Mouse (Mus musculus) heart, embryonic 13.5 days (tissue): ENCODE results near the gene Tpsg1. TPM values are rescaled to one million over a fixed set of nuclear protein-coding genes. Genes with fewer than 3 reads are reported as not detected.

Source experiments
- ATAC-seq: fragments of 200-750 bp; cut with Nextera tagmentation; 2 replicates; pipeline ENCODE4 v1.8.0; 2017; ENCODE audit warnings: moderate TSS enrichment; ENCODE audit not compliant: insufficient number of reproducible peaks, low FRiP score, low TSS enrichment; ENCODE audit errors: extremely low read depth
- H3K27ac ChIP-seq: fragments of 300-500 bp; sonication (generic); replicated peaks from 2 replicates; pipeline ENCODE4 v1.5.1; 2015; ENCODE audit warnings: moderate library complexity, mild to moderate bottlenecking, inconsistent platforms
- H3K27me3 ChIP-seq: fragments of 300-500 bp; sonication (generic); replicated peaks from 2 replicates; pipeline ENCODE4 v1.6.1; 2015; ENCODE audit warnings: mild to moderate bottlenecking, inconsistent platforms
- H3K36me3 ChIP-seq: fragments of 300-500 bp; sonication (generic); 2 replicates; pipeline ENCODE4 v1.6.1; 2015; ENCODE audit warnings: mild to moderate bottlenecking, inconsistent platforms
- H3K4me1 ChIP-seq: fragments of 300-500 bp; sonication (generic); 2 replicates; pipeline ENCODE4 v1.6.1; 2015; ENCODE audit warnings: inconsistent platforms
- H3K4me2 ChIP-seq: fragments of 300-500 bp; sonication (generic); 2 replicates; pipeline ENCODE4 v1.6.1; 2015; ENCODE audit warnings: inconsistent platforms, mild to moderate bottlenecking, moderate library complexity
- H3K4me3 ChIP-seq: fragments of 300-500 bp; sonication (generic); 2 replicates; pipeline ENCODE4 v1.5.1; 2015; ENCODE audit warnings: moderate library complexity, mild to moderate bottlenecking, inconsistent platforms
- H3K9ac ChIP-seq: fragments of 300-500 bp; sonication (generic); 2 replicates; pipeline ENCODE4 v1.6.1; 2015; ENCODE audit warnings: inconsistent platforms, mild to moderate bottlenecking, moderate library complexity
- H3K9me3 ChIP-seq: fragments of 300-500 bp; sonication (generic); 2 replicates; pipeline ENCODE4 v1.6.1; 2016; ENCODE audit warnings: inconsistent platforms
- WGBS: fragments of 180-500 bp; shearing (Covaris S2); methylation state at CpG from one replicate; pipeline ENCODE4 v1.1.7; 2015; ENCODE audit warnings: mixed read lengths; 5-methylcytosine and 5-hydroxymethylcytosine counted together
- polyA plus RNA-seq: library from polyadenylated mRNA; unstranded; fragments of >200 nt; fragmentation: Nextera tagmentation; extraction: Ambion mirVana; gene quantifications from 2 replicates; pipeline ENCODE4 v1.2.1, GENCODE M21; 2015

The Tpsg1 gene
- 0.78 TPM in 1 of 2 replicates, not detected in the other for polyA plus RNA-seq

GRCm38 (mm10) chr17:25368973-25369372, at the start of gene Tpsg1:
TSS of gene Tpsg1 (plus strand) at chr17:25369273.
- Histone ChIP-seq H3K4me2 (no peak within 1 kb of the TSS), H3K27me3 (peaks cover 25% of the 10 kb centered on the region), H3K9ac (no peak within 1 kb of the TSS), H3K36me3 (no peaks in the 10 kb centered on the region), H3K27ac (no peak within 1 kb of the TSS), H3K4me1 (no peaks in the 10 kb centered on the region), H3K9me3 (no peaks in the 10 kb centered on the region), H3K4me3 (no peak within 1 kb of the TSS)
- WGBS = 70% methylated on average over 3 of the region's 3 CpGs
- ATAC-seq = no peak

DNA sequence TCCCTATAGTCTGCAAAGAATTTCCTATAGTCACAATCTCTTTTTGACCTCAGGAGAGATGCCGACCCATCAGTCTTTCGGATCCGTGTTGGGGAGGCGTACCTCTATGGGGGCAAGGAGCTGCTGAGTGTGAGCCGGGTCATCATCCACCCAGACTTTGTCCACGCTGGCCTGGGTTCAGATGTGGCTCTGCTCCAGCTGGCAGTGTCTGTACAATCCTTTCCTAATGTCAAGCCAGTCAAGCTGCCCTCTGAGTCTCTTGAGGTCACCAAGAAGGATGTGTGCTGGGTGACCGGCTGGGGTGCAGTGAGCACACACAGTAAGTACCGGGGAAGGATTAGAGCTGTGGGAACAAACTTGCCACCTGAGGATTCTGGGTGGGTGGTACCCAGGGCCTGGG, 48.3 kb upstream of the Tpsg1 start:
- 85% methylated on average over 8 of the region's 8 CpGs for WGBS

GRCm38 (mm10) chr17:25322930-25323329, 46.1 kb upstream of the Tpsg1 start:
- Histone ChIP-seq H3K36me3 (no peaks in the 10 kb centered on the region), H3K9ac (no peak overlapping the region), H3K4me1 (no peaks in the 10 kb centered on the region), H3K9me3 (no peaks in the 10 kb centered on the region), H3K27me3 (peaks cover 39% of the 10 kb centered on the region; the same call in 1 of the 2 replicates), H3K4me2 (no peak overlapping the region), H3K4me3 (no peak overlapping the region), H3K27ac (no peak overlapping the region)
- ATAC-seq = no peak
- WGBS = 14% methylated on average over 2 of the region's 2 CpGs

More for the DNA sequence above, 48.3 kb upstream of the Tpsg1 start:
- Histone ChIP-seq H3K9me3 (no peaks in the 10 kb centered on the region), H3K4me1 (no peaks in the 10 kb centered on the region), H3K27ac (no peak overlapping the region), H3K36me3 (no peaks in the 10 kb centered on the region), H3K27me3 (peaks cover 39% of the 10 kb centered on the region; the same call in 1 of the 2 replicates), H3K9ac (no peak overlapping the region), H3K4me3 (no peak overlapping the region), H3K4me2 (no peak overlapping the region)
- no peak for ATAC-seq

DNA sequence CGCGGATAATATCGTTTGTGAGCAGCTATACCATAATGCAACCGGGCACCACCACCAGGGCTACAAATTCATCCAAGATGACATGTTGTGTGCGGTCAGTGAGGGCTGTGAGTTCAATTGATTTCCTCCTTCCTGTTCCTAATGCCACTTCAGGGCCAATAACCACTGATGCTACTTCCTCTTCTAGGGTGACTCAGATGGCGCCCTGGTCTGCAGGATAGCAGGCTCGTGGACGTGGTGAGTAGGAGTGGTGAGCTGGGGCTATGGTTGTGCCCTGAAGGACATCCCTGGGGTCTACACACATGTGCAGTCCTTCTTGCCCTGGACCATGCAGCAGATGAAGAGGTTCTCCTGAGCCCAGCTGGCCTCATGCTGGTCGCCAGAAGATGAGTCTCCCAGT, 36.8 kb upstream of the Tpsg1 start:
- no peak for ATAC-seq
- H3K27me3 ChIP-seq = peaks cover 62% of the 10 kb centered on the region
- no peaks in the 10 kb centered on the region for H3K4me1 ChIP-seq
- H3K9me3 ChIP-seq = no peaks in the 10 kb centered on the region
- H3K9ac ChIP-seq = no peak overlapping the region
- H3K36me3 ChIP-seq = no peaks in the 10 kb centered on the region
- no peak overlapping the region for H3K4me2 ChIP-seq
- H3K27ac ChIP-seq = no peak overlapping the region
- no peak overlapping the region for H3K4me3 ChIP-seq
- WGBS = 59% methylated on average over 9 of the region's 9 CpGs

DNA sequence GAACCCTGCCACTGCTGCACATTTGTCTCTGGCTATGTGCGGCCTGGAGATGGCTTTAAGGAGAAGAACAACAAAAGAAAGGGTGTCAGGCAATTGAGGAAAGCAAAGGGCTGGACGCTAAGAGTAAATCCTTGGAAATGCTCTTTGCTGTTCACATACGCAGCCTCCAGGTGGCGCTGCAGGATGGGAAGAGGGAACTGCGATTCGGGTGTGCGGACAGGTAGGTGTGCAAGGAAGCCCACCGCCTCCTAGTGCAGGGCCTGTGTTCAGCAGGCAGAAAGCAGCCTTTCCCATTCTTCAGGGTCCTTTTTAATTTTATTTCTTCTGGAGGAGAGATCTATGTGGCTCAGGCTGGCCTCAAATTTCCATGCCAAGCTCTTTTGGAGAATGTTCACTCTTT, 35.1 kb upstream of the Tpsg1 start:
- WGBS = 1% methylated on average over 8 of the region's 8 CpGs
- Histone ChIP-seq H3K36me3 (no peaks in the 10 kb centered on the region), H3K9me3 (no peaks in the 10 kb centered on the region), H3K4me2 (no peak overlapping the region), H3K4me1 (no peaks in the 10 kb centered on the region), H3K4me3 (no peak overlapping the region), H3K9ac (no peak overlapping the region), H3K27me3 (peaks cover 59% of the 10 kb centered on the region), H3K27ac (no peak overlapping the region)
- no peak for ATAC-seq

DNA sequence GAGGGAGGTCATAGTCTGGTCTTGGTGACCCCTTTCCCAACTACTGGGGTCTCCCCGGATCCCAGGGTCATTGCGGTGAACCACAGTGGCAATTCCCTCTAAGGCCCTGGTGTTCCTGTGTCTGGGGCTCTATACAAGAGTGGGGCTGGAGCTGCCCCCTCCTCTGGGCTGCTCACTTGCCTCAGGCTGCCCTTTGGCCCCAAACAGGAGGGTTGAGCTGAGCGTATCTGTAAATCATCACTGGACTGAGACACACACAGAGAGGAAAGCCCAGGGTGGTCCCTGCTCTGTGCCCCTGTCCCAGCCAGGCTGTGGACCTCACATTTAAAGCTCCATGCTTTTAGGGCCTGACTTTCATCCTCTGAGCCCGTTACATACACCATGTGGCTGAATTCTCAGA, 30.9 kb upstream of the Tpsg1 start:
- H3K27me3 ChIP-seq = peaks cover 21% of the 10 kb centered on the region
- no peak overlapping the region for H3K27ac ChIP-seq
- no peaks in the 10 kb centered on the region for H3K36me3 ChIP-seq
- ATAC-seq = no peak
- 79% methylated on average over 4 of the region's 4 CpGs for WGBS
- no peaks in the 10 kb centered on the region for H3K9me3 ChIP-seq
- H3K4me3 ChIP-seq = no peak overlapping the region
- no peak overlapping the region for H3K9ac ChIP-seq
- H3K4me1 ChIP-seq = no peaks in the 10 kb centered on the region
- no peak overlapping the region for H3K4me2 ChIP-seq

GRCm38 (mm10) chr17:25340003-25340402, 29.1 kb upstream of the Tpsg1 start:
- WGBS = 77% methylated on average over 6 of the region's 6 CpGs
- H3K27ac ChIP-seq = no peak overlapping the region
- ATAC-seq = no peak
- no peak overlapping the region for H3K4me2 ChIP-seq
- no peaks in the 10 kb centered on the region for H3K4me1 ChIP-seq
- peaks cover 7% of the 10 kb centered on the region; the same call in 1 of the 2 replicates for H3K27me3 ChIP-seq
- H3K9ac ChIP-seq = no peak overlapping the region
- H3K9me3 ChIP-seq = no peaks in the 10 kb centered on the region
- no peak overlapping the region for H3K4me3 ChIP-seq
- H3K36me3 ChIP-seq = no peaks in the 10 kb centered on the region

GRCm38 (mm10) chr17:25341490-25341889, 27.6 kb upstream of the Tpsg1 start:
- 65% methylated on average over 3 of the region's 3 CpGs for WGBS
- H3K27ac ChIP-seq = no peak overlapping the region
- no peaks in the 10 kb centered on the region for H3K36me3 ChIP-seq
- H3K9ac ChIP-seq = no peak overlapping the region
- H3K4me2 ChIP-seq = no peak overlapping the region
- H3K4me3 ChIP-seq = no peak overlapping the region
- no peak for ATAC-seq
- H3K4me1 ChIP-seq = no peaks in the 10 kb centered on the region
- no peaks in the 10 kb centered on the region for H3K9me3 ChIP-seq
- H3K27me3 ChIP-seq = peaks cover 9% of the 10 kb centered on the region; the same call in 1 of the 2 replicates

- Histone ChIP-seq H3K27ac (no peak within 1 kb of the TSS), H3K36me3 (no peaks in the 10 kb centered on the region), H3K4me2 (no peak within 1 kb of the TSS), H3K4me1 (no peaks in the 10 kb centered on the region), H3K4me3 (no peak within 1 kb of the TSS), H3K9ac (no peak within 1 kb of the TSS), H3K9me3 (no peaks in the 10 kb centered on the region), H3K27me3 (peaks cover 11% of the 10 kb centered on the region; the same call in 1 of the 2 replicates)
- 81% methylated on average over 4 of the region's 4 CpGs for WGBS
- no peak for ATAC-seq
Observed at GRCm38 (mm10) chr17:25345462-25345861, 23.6 kb upstream of the Tpsg1 start, which contains the start of gene Tpsab1. TSS of gene Tpsab1 (minus strand) at chr17:25345562.

DNA sequence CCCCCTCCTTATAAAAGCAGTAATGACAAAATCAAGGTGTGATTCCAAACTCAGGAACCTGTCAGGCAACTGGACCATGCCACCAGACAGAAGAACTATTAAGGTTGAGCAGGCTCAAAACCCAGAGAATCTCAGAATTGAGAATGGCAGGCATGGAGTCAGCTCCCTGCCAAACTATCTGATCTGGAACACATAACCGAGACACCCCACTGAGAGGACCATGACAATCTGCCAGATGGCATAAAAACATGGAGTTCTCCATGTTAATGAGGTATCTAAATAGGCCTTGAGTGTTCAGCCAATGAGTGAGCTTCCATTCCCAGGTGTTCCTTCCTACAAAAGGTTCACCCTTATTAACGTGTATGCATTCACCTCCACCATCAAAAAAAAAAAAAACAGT, 7.8 kb upstream of the Tpsg1 start:
- 57% methylated on average over 2 of the region's 2 CpGs for WGBS
- ATAC-seq = no peak

GRCm38 (mm10) chr17:25363726-25364125, 5.3 kb upstream of the Tpsg1 start:
- Histone ChIP-seq H3K4me3 (no peak overlapping the region), H3K36me3 (no peaks in the 10 kb centered on the region), H3K9ac (no peak overlapping the region), H3K27ac (no peak overlapping the region), H3K4me2 (no peak overlapping the region), H3K9me3 (no peaks in the 10 kb centered on the region), H3K27me3 (peaks cover 25% of the 10 kb centered on the region), H3K4me1 (no peaks in the 10 kb centered on the region)
- ATAC-seq = no peak
- 6% methylated on average over 1 of the region's 1 CpGs for WGBS

More for the DNA sequence above, 7.8 kb upstream of the Tpsg1 start:
- Histone ChIP-seq H3K9me3 (no peaks in the 10 kb centered on the region), H3K27ac (no peak overlapping the region), H3K4me1 (no peaks in the 10 kb centered on the region), H3K4me3 (no peak overlapping the region), H3K36me3 (no peaks in the 10 kb centered on the region), H3K27me3 (peaks cover 16% of the 10 kb centered on the region), H3K9ac (no peak overlapping the region), H3K4me2 (no peak overlapping the region)

DNA sequence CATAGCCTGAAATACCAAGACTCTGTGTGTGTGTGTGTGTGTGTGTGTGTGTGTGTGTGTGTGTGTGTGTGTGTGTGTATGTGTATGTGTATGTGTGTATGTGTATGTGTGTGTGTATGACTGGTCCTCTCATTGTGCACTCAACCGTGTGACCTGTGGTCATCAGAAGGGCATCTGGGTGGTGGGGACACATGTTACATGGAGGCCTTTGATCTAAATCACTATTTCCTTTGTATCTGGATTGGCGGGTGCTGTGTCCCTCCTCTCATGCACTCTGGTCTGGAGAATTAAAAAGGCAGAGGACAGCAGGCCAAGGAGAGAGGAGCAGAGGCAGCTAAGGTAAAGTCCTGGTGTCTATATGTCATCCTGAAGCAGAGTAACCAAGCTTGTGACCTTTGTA, 3.1 kb upstream of the Tpsg1 start, which contains the start of gene Tpsb2:
Gene Tpsb2 (plus strand): TSS at position 301 of the 400 bp plus-strand sequence.
- WGBS = 64% methylated on average over 2 of the region's 2 CpGs
- ATAC-seq = no peak
- no peak within 1 kb of the TSS for H3K9ac ChIP-seq
- no peak within 1 kb of the TSS for H3K27ac ChIP-seq
- no peaks in the 10 kb centered on the region for H3K36me3 ChIP-seq
- H3K4me2 ChIP-seq = no peak within 1 kb of the TSS
- no peak within 1 kb of the TSS for H3K4me3 ChIP-seq
- peaks cover 25% of the 10 kb centered on the region for H3K27me3 ChIP-seq
- H3K4me1 ChIP-seq = no peaks in the 10 kb centered on the region
- H3K9me3 ChIP-seq = no peaks in the 10 kb centered on the region
